7 mouse cellular contexts compared by ENCODE assay signal in the genomic region with DNA sequence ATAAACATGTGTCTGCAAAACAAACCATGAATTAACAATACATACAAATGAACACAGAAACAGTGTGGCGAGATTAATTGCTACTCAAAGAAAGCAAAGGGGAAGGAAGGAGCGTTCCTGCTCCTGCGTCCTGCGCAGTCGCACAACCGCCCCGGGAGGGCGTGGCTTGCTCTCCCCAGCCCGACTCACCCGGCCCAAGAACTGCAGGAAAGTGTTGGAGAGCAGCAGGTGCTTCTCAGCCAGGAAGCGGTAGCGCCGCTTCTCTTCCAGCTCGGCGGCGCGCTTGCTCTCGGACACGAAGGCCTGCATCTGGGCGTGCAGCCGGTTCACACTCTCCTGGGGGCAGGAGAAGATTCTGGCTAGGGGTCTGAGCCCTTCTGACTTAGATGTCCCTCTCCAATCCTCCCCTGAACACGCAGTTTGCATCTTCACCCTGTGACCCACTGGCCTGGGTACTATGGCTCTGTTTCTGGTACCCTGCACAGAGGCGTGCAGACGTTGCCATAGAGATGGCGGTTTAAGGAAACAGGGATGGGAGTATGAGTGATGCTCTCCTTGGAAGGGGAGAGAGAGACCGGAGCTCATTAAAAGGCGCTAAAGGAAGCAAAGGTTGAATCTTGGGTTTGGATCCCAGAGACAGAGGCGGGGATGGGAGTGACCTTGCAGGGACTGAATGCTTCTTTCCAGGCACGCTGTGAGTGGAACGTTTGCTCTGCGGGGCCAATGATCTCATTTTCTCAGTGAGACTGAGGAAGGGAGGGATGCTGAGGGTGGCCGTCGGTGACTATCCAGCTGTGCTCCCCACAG. TPM values are rescaled to one million over a fixed set of nuclear protein-coding genes. Genes with fewer than 3 reads are reported as not detected.
DNase-seq lines count a peak whose midpoint lies in the region; ATAC-seq and TF ChIP-seq lines count a peak whose summit lies in the region.

No protein-coding gene starts in this region.

- intact Hi-C loops in heart, postnatal 36 days (cut with DNase I): no loop called here

- no peaks in the 10 kb centered on the region for H3K36me3 ChIP-seq in ES-E14 (ENCODE audit: control insufficient read depth, insufficient read depth, low read length, poor library complexity, severe bottlenecking)
- no peaks in the 10 kb centered on the region for H3K36me3 ChIP-seq in forebrain, embryonic 14.5 days (ENCODE audit: control insufficient read depth, insufficient read depth, low read length)

- peaks cover 0 to 2% of the 10 kb centered on the region in 2 experiments; a peak in 1 of 4 replicates for H3K4me1 ChIP-seq in ES-E14 (ENCODE audit: control insufficient read depth in 2 of 2, insufficient read depth in 2 of 2, low read length in 2 of 2, poor library complexity in 1 of 2)
- peaks cover 9% of the 10 kb centered on the region; the same call in 1 of the 2 replicates for H3K4me1 ChIP-seq in forebrain, embryonic 14.5 days (ENCODE audit: control insufficient read depth, insufficient read depth, low read length)

- no peaks in the 10 kb centered on the region for H3K9me3 ChIP-seq in ES-E14 (ENCODE audit: control insufficient read depth, insufficient read depth, low read depth, low read length)
- no peaks in the 10 kb centered on the region for H3K9me3 ChIP-seq in forebrain, embryonic 14.5 days (replicated peaks; ENCODE audit: control insufficient read depth, low read length)

- H3K27ac ChIP-seq in ES-E14 (ENCODE audit: insufficient read depth, low read depth, low read length, poor library complexity, severe bottlenecking): no peak overlapping the region
- no peak overlapping the region; the same call in 1 of the 2 replicates for H3K27ac ChIP-seq in forebrain, embryonic 14.5 days (ENCODE audit: low read depth, low read length)

- ATAC-seq in forebrain, embryonic 14.5 days: peak; percentile 88
- peak; percentile 93 for ATAC-seq in megakaryocyte progenitor cell, adult 5-6 weeks (replicated peaks; ENCODE audit: poor library complexity)

- peak overlapping the region; percentile 81 for H3K4me2 ChIP-seq in forebrain, embryonic 14.5 days (ENCODE audit: low read length)

- WGBS in forebrain, embryonic 14.5 days: under 1% methylated on average over 33 of the region's 33 CpGs

- H3K9ac ChIP-seq in ES-E14 (ENCODE audit: insufficient read depth, low read depth, low read length, poor library complexity, severe bottlenecking): peak overlapping the region; percentile 45; the same call in 1 of the 2 replicates
- peak overlapping the region; percentile 46 for H3K9ac ChIP-seq in forebrain, embryonic 14.5 days (ENCODE audit: low read length)

- in situ Hi-C loops in ES-E14 (cut with MboI; ENCODE audit: low sequenced_read_pairs in 2 of 2, unreplicated experiment in 2 of 2): no loop called here

- no peak for DNase-seq in ES-E14 (ENCODE audit: low read depth, low spot score)
- peak; percentile 55 for DNase-seq in adrenal gland, adult 8-10 months
- DNase-seq in forebrain, embryonic 14.5 days (ENCODE audit: low spot score): peak; percentile 80
- DNase-seq in heart, postnatal 36 days: peak; percentile 76 to 77
- peak; percentile 29 to 36 for DNase-seq in layer of hippocampus, postnatal 14 days (ENCODE audit: low spot score in 2 of 2)
- DNase-seq in spleen, adult 12 weeks (ENCODE audit: low spot score): peak; percentile 56

- no peaks in the 10 kb centered on the region for H3K27me3 ChIP-seq in forebrain, embryonic 14.5 days (replicated peaks; ENCODE audit: control insufficient read depth, insufficient read depth, low read length)

- peak overlapping the region; percentile 46 to 59 for H3K4me3 ChIP-seq in ES-E14 (ENCODE audit: insufficient read depth in 1 of 2, low read depth in 1 of 2, low read length in 2 of 2, poor library complexity in 1 of 2, severe bottlenecking in 1 of 2)
- H3K4me3 ChIP-seq in forebrain, embryonic 14.5 days (ENCODE audit: low read depth, low read length): peak overlapping the region; percentile 27

TF ChIP-seq in ES-E14, 5 proteins besides CTCF, POLR2A, EP300 and RAD21:
- TF ChIP-seq ZNF384 (IDR thresholded peaks at IDR 0.05; ENCODE audit: low read depth, low read length) (no peak), MAFK (IDR thresholded peaks at IDR 0.05; ENCODE audit: insufficient read depth, low read depth, low read length) (no peak), HCFC1 (IDR thresholded peaks at IDR 0.05; ENCODE audit: borderline replicate concordance, insufficient read depth, low read length) (no peak), ZC3H11A (IDR thresholded peaks at IDR 0.05; ENCODE audit: borderline replicate concordance, low read depth, low read length) (no peak), CHD2 (IDR thresholded peaks at IDR 0.05; ENCODE audit: low read depth, low read length) (no peak)

RNA-seq across cellular contexts. Expression of a gene that starts 14.8 kb away (rescaled TPM):
- 0.13 and 0.58 TPM in 2 replicates for total RNA-seq in ES-E14 (2012; rRNA removed)
- total RNA-seq in adrenal gland, adult 8-10 months (2022): 1 to 10 TPM in 1 of 4 experiments, under 1 TPM in 1, not detected in 2; 0.35 to 1.6 TPM
- polyA plus RNA-seq in forebrain, embryonic 14.5 days (2014; fragmentation: Nextera tagmentation; extraction: Ambion mirVana): 1.4 and 2.6 TPM in 2 replicates
- total RNA-seq in heart, postnatal 36 days (2021): under 1 TPM in 1 of 2 experiments, not detected in 1; 0.50 TPM
- total RNA-seq in layer of hippocampus, postnatal 14 days (2021): 1 to 10 TPM; 2.7 to 4.0 TPM
- total RNA-seq in megakaryocyte progenitor cell, adult 5-6 weeks (2015): 0.27 and 0.34 TPM in 2 replicates
- not detected in 2 replicates for total RNA-seq in megakaryocyte progenitor cell, adult 5-6 weeks (2017)

RNA-seq across cellular contexts. Expression of a gene that starts 16.0 kb away (rescaled TPM):
- 0.58 and 0.69 TPM in 2 replicates for total RNA-seq in ES-E14 (2012; rRNA removed)
- total RNA-seq in adrenal gland, adult 8-10 months (2022): not detected
- polyA plus RNA-seq in forebrain, embryonic 14.5 days (2014; fragmentation: Nextera tagmentation; extraction: Ambion mirVana): 0.60 and 0.83 TPM in 2 replicates
- total RNA-seq in heart, postnatal 36 days (2021): under 1 TPM; 0.53 to 0.62 TPM
- 1 to 10 TPM in 1 of 2 experiments, under 1 TPM in 1; 0.21 to 1.0 TPM for total RNA-seq in layer of hippocampus, postnatal 14 days (2021)
- total RNA-seq in megakaryocyte progenitor cell, adult 5-6 weeks (2015): not detected in 2 replicates
- not detected in 2 replicates for total RNA-seq in megakaryocyte progenitor cell, adult 5-6 weeks (2017)

RNA-seq across cellular contexts. Expression of a gene that starts 41.3 kb away (rescaled TPM):
- 0.16 and 0.36 TPM in 2 replicates for total RNA-seq in ES-E14 (2012; rRNA removed)
- not detected for total RNA-seq in adrenal gland, adult 8-10 months (2022)
- polyA plus RNA-seq in forebrain, embryonic 14.5 days (2014; fragmentation: Nextera tagmentation; extraction: Ambion mirVana): 0.69 and 0.98 TPM in 2 replicates
- under 1 TPM; 0.89 to 0.95 TPM for total RNA-seq in heart, postnatal 36 days (2021)
- 1 to 10 TPM; 1.3 to 1.7 TPM for total RNA-seq in layer of hippocampus, postnatal 14 days (2021)
- 0.22 and 0.46 TPM in 2 replicates for total RNA-seq in megakaryocyte progenitor cell, adult 5-6 weeks (2015)
- not detected in 2 replicates for total RNA-seq in megakaryocyte progenitor cell, adult 5-6 weeks (2017)

RNA-seq across cellular contexts. Expression of a gene that starts 41.5 kb away (rescaled TPM):
- 61.0 and 85.9 TPM in 2 replicates for total RNA-seq in ES-E14 (2012; rRNA removed)
- 10 to 100 TPM; 18.1 to 38.0 (median 23.4) TPM for total RNA-seq in adrenal gland, adult 8-10 months (2022)
- 36.9 and 45.3 TPM in 2 replicates for polyA plus RNA-seq in forebrain, embryonic 14.5 days (2014; fragmentation: Nextera tagmentation; extraction: Ambion mirVana)
- 10 to 100 TPM; 22.4 to 24.1 TPM for total RNA-seq in heart, postnatal 36 days (2021)
- 10 to 100 TPM; 47.6 to 47.8 TPM for total RNA-seq in layer of hippocampus, postnatal 14 days (2021)
- total RNA-seq in megakaryocyte progenitor cell, adult 5-6 weeks (2015): 4.1 and 8.3 TPM in 2 replicates
- total RNA-seq in megakaryocyte progenitor cell, adult 5-6 weeks (2017): 8.8 and 9.0 TPM in 2 replicates

RNA-seq across cellular contexts. Expression of a gene that starts 57.7 kb away (rescaled TPM):
- 59.2 and 80.9 TPM in 2 replicates for total RNA-seq in ES-E14 (2012; rRNA removed)
- total RNA-seq in adrenal gland, adult 8-10 months (2022): 10 to 100 TPM; 27.8 to 36.2 (median 33.1) TPM
- 14.0 and 18.9 TPM in 2 replicates for polyA plus RNA-seq in forebrain, embryonic 14.5 days (2014; fragmentation: Nextera tagmentation; extraction: Ambion mirVana)
- 1 to 10 TPM; 8.1 to 8.7 TPM for total RNA-seq in heart, postnatal 36 days (2021)
- total RNA-seq in layer of hippocampus, postnatal 14 days (2021): 10 to 100 TPM; 18.5 to 22.3 TPM
- total RNA-seq in megakaryocyte progenitor cell, adult 5-6 weeks (2015): 6.9 and 8.4 TPM in 2 replicates
- total RNA-seq in megakaryocyte progenitor cell, adult 5-6 weeks (2017): 6.6 and 6.9 TPM in 2 replicates
